Mouse (Mus musculus) gastrocnemius, adult 8-10 months (tissue): Measurements from ENCODE around the gene Gm43951. TPM values are rescaled to one million over a fixed set of nuclear protein-coding genes. Genes with fewer than 3 reads are reported as not detected.

Source experiments
- DNase-seq, 2 experiments: peaks; one replicate each; pipeline ENCODE4 v3.0.0; 2022; ENCODE audit warnings: low spot score in 2 of 2
- total RNA-seq, 4 experiments: library from RNA; stranded (reverse); gene quantifications; 2 replicates each; pipeline ENCODE4 v1.2.4; 2022

Gene Gm43951
- total RNA-seq, result under 1 TPM in 1 of 4 experiments, not detected in 3; 0.16 TPM

DNA sequence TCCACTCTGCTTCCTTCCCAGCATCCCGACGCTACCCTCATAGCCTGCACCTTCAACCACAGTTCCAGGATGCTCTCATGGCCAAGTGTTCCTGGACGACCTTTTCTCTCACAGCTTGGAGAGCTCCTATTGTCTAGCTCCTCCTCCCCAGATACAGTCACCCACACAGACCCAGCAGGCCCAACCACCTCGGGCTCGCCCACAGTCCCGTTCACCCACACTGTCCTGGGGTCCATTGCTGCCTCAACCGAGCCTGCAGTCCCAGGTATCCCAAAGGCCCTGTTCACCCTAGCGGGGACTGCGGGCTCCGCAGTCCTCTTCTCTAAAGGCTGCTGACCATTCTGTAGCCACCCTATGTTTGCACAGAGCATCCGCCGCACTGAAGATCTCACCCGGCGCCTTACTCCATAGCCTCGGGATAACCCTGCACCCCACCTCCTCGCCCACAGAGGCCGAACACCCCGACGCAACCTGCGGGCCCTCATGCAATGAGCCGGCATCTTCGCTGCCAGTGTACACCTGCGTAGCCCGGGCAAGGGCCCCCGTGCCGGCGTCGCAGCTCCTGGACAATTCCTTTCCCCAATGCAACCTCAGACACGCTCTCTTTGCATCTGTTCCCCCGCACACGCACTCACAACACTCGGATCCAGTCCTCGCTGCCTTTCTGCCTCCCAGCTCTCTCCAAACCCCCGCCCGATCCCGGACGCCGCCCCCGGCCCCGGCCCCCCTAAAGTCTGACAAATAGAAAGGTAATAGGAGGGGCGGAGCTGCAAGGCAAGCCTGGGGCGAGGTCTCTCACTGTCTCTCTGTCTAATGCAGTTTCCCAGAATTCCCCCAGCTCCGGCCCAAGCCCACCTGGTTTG is at the start of gene Gm43951:
Gene Gm43951, minus strand, starts transcription at position 500 of the 863 bp plus-strand sequence.
- no peak for DNase-seq

DNA sequence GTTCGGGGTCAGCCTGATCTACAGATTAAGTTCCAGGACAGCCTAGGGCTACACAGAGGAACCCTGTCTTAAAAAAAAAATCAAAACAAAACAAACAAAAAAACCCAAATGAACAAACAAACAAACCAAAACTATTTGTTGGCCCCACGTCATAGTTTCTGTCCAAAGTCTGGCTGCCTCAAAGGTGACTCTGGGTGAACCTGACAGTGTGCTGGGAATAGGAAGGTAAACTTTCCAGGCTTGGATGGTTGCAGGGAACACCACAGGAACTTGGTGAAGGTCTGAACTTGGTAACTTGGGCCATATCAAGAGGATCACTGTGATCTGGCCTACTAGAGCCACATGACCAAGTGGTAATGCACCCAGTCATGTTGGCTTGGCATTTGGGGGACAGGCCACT is 49.8 kb upstream of the Gm43951 start:
- no peak for DNase-seq

DNA sequence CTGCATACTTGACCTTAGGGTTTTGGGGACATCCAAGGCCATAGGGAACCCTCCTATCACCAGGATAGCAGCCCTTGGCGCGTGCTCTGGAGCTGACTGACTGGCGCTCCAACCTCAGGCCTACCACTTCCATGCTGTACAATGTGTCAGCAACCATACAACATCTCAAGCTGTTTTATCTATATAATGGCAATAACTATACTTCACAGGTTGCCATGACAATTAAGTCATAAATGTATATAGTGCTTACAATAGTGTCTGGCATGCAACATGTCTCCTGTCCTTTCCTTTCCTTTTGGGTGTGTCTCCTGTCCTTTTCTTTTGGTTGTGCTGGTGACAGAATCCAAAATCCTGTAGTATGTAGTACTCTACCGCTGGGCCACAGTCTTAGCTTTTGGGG is 49.0 kb upstream of the Gm43951 start:
- no peak for DNase-seq

DNA sequence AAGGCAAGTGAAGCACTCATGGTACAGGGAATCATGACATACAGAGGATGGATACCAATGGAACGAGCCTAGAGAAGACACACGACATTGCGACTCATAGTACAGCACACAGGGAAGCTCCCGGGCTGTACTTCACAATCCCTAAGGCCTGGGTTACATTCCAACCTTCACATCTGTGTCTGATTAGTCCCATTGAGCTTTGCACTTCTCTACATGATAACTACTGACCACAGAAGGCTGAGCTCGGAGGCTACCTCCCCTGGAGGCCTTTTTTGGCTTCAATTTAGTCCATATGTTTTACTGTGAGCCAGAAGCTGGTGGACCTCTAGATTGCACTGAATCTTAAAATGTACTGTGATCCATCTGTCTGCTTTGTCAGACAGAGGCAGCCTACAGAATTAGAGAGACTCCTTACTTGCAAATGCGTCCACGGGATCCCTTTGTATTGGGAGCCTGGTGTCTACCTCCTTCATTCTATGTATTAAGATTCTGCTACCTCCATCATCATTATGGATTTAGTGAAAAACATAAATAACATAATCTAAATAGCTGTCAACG is 38.6 kb upstream of the Gm43951 start:
- no peak for DNase-seq

DNA sequence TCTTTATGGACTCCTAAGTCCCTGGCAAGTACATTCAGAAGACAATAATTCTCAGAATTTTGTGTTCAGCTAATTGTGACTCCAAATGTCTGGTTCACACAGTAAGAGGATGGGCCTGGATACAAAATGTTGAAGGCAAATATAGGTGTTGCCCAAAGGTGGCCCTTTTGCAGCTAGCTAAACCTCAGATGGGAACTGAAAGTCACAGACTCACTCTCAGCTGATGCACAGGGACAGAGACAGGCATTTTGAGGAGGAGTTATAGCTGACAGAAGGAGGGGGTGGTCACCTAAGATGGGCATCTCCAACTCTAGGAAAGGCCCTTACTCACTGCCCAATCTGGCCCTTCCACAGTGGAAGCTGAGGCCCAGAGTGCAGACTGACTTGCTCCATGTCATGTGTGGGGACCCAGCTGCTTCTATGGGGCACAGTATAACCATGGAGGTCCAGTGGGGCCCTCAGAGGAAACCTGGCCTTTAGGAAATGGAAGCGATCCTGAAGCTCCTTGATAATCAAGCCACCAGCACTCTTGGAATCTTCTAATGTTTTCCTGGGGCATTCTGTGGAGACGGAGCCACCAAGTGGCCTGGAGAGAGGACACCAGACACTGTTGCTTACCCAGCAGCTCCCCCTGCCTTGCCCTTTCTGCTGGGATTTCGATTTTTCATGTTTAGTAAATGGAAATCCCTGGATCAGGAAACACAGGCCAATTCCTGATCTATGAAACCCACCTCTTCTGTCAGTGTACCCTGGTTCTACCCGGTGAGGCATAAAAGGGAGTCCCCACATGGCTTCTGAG is 33.6 kb upstream of the Gm43951 start:
- DNase-seq, result no peak

DNA sequence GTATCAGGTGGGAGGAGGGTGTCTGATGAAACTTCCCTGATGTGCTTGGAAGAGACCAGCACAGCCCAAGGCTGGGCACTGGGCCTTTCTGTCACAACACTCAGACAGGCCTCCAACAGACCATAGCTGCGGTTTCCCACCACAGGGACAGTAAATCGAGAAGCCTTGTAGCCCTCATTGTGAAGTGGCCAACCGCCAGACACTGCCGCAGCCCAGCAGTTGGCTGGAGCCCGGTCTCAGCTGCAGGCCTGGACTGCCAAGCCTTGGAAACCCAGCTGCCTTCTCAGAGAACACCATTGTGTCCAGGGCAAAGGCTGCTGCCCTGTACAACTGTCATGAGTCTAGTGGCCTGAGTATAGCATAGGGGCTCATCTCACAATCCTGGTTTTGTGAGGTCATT is 27.4 kb upstream of the Gm43951 start:
- peak in 1 of 2 experiments; percentile 33 for DNase-seq

DNA sequence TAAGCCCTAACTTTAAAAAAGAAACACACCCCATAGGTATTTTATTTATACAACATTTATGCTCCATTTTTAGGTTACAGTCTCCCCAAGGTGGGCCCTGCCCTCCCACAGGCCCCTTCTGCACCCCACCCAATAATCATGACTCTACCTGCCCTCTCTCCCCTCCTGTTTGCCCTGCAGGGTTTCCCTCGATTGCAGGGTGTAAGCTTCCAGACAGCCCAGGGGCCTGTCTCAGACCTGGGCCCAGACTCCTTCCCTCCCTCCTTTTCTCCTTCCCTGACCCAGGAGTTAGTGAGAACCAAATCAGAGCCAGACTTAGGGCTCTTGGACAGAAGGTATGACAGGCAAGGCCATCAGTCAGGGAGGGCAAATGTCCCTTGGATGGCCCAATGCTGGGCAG is 26.4 kb upstream of the Gm43951 start:
- DNase-seq, result no peak

DNA sequence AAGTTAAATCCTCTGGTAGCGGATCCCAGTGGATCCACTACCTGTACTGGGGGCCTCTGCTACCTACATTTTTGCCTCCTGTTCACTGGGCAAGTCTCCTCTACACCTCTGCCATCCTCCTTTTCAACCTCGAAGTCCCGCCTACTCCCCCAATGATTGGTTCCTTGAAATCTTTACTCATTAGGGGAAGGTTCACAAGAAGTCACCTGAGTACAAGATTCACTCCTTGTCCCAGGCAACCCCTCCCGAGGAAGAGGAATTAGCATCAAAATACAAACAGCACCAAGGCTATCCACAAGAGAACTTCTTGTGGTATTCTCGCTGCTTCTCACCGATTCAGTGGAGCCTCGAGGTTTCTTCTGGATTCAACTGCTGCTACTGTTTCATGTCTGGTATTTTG is 25.4 kb upstream of the Gm43951 start:
- no peak for DNase-seq

DNA sequence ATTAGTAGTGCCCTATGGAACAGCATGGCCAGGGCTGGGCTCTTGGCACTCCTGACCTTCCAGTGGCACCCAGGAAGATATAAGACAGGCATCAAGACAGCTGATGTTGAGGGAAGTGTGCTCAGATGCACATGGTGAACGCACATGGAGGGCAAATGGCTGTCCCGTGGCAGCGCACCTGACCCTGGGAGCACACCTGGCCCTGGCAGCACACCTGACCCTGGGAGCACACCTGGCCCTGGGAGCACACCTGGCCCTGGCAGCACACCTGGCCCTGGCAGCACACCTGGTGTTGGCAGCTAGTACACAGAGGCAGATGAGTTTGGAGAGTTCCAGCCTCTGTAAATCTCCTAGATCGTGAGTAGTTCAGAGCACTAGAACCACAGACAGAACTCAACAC is 21.9 kb upstream of the Gm43951 start:
- DNase-seq, result no peak

DNA sequence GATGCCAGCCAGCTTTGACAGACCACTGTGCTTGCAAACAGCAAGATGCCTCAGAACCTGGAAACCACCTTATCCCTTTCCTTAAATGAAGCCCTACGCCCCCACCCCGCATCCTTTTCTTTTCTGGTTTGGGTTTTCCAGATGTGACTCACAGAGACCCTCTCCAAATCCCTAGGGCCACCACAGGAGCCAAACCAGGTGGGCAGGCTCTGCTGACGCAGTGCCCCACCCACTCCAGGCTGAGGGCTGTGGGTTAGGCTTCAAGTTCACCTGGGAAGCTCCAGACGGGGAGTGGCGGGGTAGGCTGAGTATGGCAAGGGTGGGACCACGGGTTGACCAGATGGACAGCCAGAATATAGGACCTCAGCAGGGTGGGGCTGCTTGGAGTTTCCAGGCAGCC is 20.3 kb upstream of the Gm43951 start:
- DNase-seq, result no peak

DNA sequence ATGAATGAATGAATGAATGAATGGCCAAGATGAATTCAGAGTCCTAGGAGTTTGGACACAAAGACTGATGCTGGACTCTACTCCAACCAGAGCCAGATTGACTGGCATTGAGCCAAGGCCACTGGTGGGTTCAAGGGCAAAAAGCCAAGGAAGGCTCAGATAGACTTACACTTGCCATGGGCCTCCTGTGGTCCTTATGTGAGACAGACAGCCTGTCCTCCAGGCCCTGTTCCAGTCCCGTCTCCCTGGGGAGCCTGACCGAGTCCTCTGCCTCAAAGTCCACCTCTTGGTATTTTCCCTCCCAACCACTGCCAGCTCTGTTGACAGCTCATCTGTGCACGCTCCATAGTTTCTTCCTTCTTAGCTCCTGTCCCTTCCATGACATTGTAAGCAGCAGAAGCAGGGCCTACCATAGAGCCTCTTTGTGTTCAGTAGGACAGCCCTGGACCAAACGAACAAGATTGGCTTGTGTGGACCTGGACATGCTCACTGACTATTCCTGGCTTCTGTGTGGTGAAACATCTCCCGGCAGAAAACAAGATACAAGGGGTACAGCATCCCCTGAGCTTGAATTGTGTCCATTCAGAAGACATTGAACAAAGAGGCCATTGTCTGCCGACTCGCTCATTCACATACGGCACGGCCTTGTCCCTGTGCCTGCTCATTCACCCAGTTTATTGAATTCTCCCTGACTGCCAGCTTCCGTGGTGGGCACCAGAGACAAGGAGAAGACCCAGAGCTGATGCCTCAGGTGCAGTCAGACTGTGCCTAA is 19.6 kb upstream of the Gm43951 start:
- no peak for DNase-seq

DNA sequence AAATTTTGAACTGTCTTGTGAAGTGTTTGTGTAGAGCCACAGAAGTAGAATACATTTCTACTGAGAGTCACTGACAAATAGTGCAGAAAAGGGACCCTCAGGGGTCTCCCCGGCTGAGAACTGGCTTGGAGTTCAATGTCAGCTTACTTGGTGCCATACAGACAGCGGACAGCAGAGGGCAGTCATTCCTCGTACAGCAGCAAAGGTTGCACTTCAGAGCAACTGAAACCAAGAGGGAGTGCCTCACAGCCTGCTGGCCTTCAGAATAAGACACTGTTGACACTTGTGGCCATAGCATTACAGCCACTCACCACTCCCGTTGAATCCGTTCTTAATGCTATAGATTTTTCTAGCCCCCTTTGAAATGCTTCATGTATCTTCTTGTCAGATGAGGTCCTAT is 18.2 kb upstream of the Gm43951 start:
- peak; percentile 54 to 60 for DNase-seq

DNA sequence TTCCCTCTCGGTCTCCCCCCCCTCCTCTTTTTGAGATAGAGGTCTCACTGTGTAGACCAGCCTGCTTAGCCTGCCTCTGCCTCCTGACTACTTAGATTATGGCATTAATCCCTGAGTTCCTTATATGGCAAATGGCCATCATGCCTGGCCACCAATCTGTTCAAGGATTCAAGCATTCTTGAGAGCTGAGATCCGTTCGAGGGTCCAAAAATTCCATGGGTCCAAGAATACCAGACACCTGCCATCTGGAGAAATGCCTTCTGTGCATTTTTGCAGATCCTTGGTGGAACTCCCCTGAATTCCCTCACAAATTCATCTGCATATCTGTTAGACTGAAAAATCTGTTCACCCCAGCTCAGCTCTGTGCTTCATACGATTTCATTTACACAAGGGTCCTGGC is 16.8 kb upstream of the Gm43951 start:
- no peak for DNase-seq

DNA sequence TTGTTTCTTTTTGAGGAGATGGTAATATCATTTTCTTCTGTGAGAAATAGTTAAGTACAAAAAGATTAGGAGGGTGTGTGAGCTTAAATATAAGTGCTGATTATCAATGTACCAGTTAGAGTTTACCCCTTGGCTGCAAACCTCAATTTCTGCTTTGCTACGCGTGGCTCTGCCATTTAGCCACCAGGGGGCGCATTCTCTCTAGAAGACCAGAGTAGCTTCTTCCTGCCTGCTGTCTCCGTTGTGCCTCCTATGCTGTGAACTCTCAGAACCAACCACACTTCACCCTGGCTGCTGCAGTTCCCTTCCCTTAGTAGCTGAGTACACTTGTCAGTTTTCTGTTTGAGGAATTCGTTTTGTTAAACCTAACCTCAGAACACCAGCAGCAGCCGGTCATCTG is 14.6 kb upstream of the Gm43951 start:
- DNase-seq, result peak; percentile 35 to 36

DNA sequence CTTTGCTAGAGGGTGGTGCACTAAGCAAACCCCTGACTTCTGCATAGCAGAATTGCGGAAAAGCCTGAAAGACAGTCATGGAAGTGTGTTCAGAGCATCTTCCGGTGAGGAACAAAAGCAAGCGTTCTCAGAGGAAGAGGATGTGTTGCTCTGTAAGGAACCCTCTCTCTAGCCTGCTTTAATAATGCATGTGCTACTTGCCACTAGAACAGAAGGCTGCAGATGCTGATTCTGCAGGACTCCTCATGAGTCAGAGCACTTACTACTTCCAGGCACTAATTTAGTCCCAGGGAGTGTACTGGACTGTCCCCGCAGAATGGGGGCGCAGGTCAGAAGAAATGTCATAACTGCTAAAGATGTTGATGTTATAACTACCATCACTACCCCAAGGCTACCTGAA is 10.5 kb upstream of the Gm43951 start:
- DNase-seq, result no peak

DNA sequence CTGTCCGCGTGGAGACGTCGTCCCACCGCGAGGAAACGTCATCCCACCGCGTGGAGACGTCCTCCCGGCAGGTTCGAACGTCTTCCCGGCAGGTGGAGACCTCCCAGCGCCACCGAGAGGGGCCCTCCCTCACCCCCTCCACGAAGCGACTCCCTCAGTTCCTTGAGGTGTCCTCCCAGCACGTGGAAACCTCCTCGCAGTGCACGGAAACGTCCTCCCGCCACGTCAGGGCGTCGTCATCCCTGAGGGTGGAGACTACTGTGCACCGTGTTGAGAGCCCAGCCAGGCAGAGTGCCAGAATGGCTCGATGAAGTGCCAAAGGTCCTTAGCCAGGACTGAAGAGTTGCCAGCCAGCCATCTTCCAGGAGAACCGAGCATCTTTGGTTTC is 8.8 kb upstream of the Gm43951 start, which contains the start of gene Med31:
Gene Med31, minus strand, starts transcription at position 183 of the 388 bp plus-strand sequence.
- peak; percentile 62 to 77 for DNase-seq

DNA sequence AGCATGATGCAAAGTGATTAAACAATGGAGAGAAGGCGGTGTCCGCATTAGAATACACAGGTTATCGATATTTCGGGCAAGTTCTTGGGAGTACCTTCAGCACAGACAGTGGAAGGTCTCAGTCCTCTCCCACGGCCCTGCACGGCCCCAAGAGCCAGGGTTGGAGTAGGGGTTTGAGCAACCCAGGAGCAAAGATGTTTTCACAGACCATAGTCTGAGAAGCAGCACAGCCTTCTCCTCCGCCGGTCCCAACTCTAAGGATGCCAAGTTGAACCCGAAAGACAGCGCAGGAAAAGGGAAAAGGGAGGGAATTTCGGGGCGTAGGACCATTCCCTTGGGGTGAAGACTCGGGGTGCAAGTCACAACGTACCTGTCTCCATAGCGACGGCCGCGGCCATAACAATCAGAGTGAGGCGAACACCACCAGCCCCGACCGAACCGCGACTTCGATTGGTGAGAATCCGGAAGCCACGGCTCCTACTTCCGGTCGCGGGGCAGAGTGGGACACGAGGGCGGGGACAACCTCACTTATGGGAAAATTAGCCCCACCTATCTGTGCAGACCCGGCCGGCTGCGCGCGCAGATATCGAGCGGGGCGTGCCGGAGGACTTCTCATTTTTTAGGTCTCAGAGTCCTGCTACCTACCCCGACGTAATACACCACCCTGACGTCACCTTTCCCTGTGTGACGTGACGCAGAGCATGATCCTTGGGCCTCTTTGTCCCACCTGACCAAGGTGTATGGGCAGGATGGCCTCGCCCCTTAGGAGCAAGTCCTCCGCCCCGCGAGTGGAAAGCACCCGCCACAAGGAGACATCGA is 8.2 kb upstream of the Gm43951 start:
- DNase-seq, result peak; percentile 85 to 90

DNA sequence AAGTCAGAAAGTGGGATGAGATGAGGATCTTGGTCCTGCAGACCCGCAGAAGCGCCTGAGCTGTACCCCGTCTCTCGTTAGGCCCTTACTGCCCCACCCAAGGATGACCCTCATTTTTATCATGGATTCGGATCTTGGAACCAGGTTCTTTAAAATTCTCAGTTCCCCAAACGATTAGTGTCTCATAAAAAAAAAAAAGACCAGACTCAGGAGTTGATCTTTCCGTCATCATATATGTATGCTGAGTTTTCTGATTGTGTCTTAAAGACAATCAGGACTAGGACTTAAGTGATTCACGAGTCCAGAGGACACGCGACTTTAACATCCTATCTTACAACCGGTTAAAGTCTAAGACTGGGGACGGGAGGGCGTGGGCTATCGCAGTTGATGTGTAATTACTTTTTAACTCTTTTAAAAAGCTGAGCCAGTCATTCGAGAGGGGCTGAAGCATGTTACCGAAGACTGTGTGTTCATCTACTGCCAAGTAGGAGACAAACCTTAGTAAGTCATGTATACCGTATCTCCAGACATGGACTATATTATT is 1.3 kb upstream of the Gm43951 start:
- DNase-seq, result no peak

DNA sequence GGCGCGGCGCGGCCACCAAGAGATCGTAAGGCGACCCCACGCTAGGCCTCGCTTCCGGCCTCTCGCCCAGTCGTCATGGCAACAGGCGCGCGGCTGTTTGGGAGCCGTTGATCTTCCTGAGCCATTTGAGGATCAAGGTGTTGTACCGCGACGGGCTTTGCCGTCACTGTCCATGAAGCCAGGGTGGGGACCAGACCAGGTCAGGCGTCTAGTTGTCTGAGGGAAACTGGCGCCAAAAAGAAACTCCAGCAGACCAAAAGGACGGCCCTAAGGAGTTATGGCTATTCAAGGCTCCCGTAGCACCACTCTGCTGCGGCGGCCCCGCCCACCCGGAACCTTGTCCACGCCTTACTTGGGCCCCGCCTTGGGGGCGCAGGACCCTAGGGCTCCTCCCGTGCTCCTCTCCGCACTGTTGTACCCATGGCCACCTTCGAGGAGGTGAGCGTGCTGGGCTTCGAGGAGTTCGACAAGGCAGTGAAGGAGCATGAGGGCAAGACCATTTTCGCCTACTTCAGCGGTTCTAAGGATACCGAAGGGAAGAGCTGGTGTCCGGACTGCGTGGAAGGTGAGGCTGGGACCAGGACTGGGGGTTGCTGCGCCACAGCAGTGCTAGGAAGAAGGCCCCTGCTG is 679 bp upstream of the Gm43951 start, which contains the start of the genes 4933427D14Rik and Txndc17:
Gene 4933427D14Rik, minus strand, starts transcription at position 256 of the 630 bp plus-strand sequence.
Gene Txndc17, plus strand, starts transcription at position 344 of the 630 bp plus-strand sequence.
- DNase-seq, result peak; percentile 72 to 73

DNA sequence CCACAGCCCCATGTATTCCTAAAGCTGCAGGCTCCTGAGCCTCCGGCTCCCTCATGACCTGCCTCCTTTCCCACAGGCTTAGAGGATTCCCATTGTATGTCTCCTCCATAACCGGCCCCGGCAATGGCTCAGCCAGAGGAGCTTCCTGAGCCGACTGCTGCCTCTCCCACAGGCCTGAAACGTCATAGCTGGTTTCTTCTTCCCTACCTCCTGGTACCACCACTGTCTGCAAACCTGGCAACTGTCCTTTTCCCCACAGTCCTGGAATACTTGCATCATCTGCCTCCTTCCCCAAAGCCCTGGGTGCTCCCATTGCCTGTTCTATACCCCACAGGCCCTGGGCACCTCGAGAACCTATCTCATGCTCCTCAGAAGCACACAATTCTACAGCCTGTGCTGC is 1.4 kb downstream of the Gm43951 start:
- DNase-seq, result no peak
